Comparison of ENCODE assay signal across 8 mouse cellular contexts in genomic region chrX:53056627-53057026, GRCm38 (mm10).
DNase-seq lines count a peak whose midpoint lies in the region; ATAC-seq lines count a peak whose summit lies in the region.

No protein-coding gene starts in this region.

- no peaks in the 10 kb centered on the region for H3K27me3 ChIP-seq in embryonic facial prominence, embryonic 11.5 days (ENCODE audit: control insufficient read depth, insufficient read depth, low read length)
- peaks cover 41% of the 10 kb centered on the region for H3K27me3 ChIP-seq in limb, embryonic 10.5 days (ENCODE audit: low read depth, poor library complexity, severe bottlenecking)
- H3K27me3 ChIP-seq in stomach, embryonic 15.5 days (replicated peaks), result no peaks in the 10 kb centered on the region

- WGBS in embryonic facial prominence, embryonic 11.5 days, result 16% methylated on average over 26 of the region's 33 CpGs
- WGBS in limb, embryonic 10.5 days, result 15% methylated on average over 32 of the region's 33 CpGs
- 22% methylated on average over 30 of the region's 33 CpGs for WGBS in stomach, embryonic 15.5 days

- peak overlapping the region; percentile 54 for H3K4me3 ChIP-seq in embryonic facial prominence, embryonic 11.5 days (ENCODE audit: low read depth, low read length)
- H3K4me3 ChIP-seq in limb, embryonic 10.5 days, result peak overlapping the region; percentile 69
- peak overlapping the region; percentile 57 for H3K4me3 ChIP-seq in stomach, embryonic 15.5 days (replicated peaks)

- peak overlapping the region; percentile 26 for H3K4me2 ChIP-seq in embryonic facial prominence, embryonic 11.5 days (ENCODE audit: low read depth, low read length)
- H3K4me2 ChIP-seq in stomach, embryonic 15.5 days, result peak overlapping the region; percentile 57

- no peaks in the 10 kb centered on the region for H3K9me3 ChIP-seq in embryonic facial prominence, embryonic 11.5 days (replicated peaks; ENCODE audit: control insufficient read depth, low read length)
- no peaks in the 10 kb centered on the region for H3K9me3 ChIP-seq in limb, embryonic 10.5 days (replicated peaks)
- H3K9me3 ChIP-seq in stomach, embryonic 15.5 days, result no peaks in the 10 kb centered on the region

- ATAC-seq in embryonic facial prominence, embryonic 11.5 days (replicated peaks; ENCODE audit: insufficient number of reproducible peaks, low FRiP score, low TSS enrichment, low read depth), result no peak
- peak; percentile 49; the same call in 1 of the 2 replicates for ATAC-seq in megakaryocyte-erythroid progenitor cell, adult 5-6 weeks (replicated peaks; ENCODE audit: low FRiP score, low TSS enrichment, poor library complexity, severe bottlenecking)
- no peak for ATAC-seq in stomach, embryonic 15.5 days (ENCODE audit: insufficient read depth, low FRiP score, low read depth)

- H3K4me1 ChIP-seq in embryonic facial prominence, embryonic 11.5 days (ENCODE audit: control insufficient read depth, insufficient read depth, low read length), result no peaks in the 10 kb centered on the region
- H3K4me1 ChIP-seq in limb, embryonic 10.5 days, result peaks cover 30% of the 10 kb centered on the region
- peaks cover 6% of the 10 kb centered on the region; the same call in 1 of the 2 replicates for H3K4me1 ChIP-seq in stomach, embryonic 15.5 days

- peak overlapping the region; percentile 92 for H3K27ac ChIP-seq in embryonic facial prominence, embryonic 11.5 days (replicated peaks; ENCODE audit: low read depth, low read length)
- H3K27ac ChIP-seq in limb, embryonic 10.5 days, result peak overlapping the region; percentile 95
- peak overlapping the region; percentile 89 for H3K27ac ChIP-seq in stomach, embryonic 15.5 days

- DNase-seq in urinary bladder, postnatal 10 days (ENCODE audit: low spot score), result peak; percentile 10
- no peak for DNase-seq in urinary bladder, adult 2 months (ENCODE audit: low spot score)
- peak; percentile 73 for DNase-seq in embryonic facial prominence, embryonic 11.5 days (ENCODE audit: low spot score)
- DNase-seq in heart, postnatal 14 days, result peak; percentile 54 to 55
- DNase-seq in limb, embryonic 10.5 days (ENCODE audit: low spot score), result peak; percentile 59
- no peak for DNase-seq in cerebellum, adult 9-10 months

- H3K9ac ChIP-seq in embryonic facial prominence, embryonic 11.5 days (replicated peaks; ENCODE audit: low read length), result peak overlapping the region; percentile 71
- peak overlapping the region; percentile 45; the same call in 1 of the 2 replicates for H3K9ac ChIP-seq in stomach, embryonic 15.5 days

- no peaks in the 10 kb centered on the region; the same call in 1 of the 2 replicates for H3K36me3 ChIP-seq in embryonic facial prominence, embryonic 11.5 days (replicated peaks; ENCODE audit: control insufficient read depth, insufficient read depth, low read depth, low read length)
- peaks cover 14% of the 10 kb centered on the region for H3K36me3 ChIP-seq in limb, embryonic 10.5 days
- H3K36me3 ChIP-seq in stomach, embryonic 15.5 days, result no peaks in the 10 kb centered on the region

- intact Hi-C loops in heart, postnatal 14 days (cut with DNase I), result loop anchor here (5.0 kb wide), 3 partner anchors 34 to 156 kb away; no protein-coding TSS in a partner anchor

Comparison
In these comparisons a context has a peak if more than half of its experiments do, and no peak if none do; other contexts are left out.
1. DNase-seq: peak in urinary bladder, postnatal 10 days (single experiment), embryonic facial prominence, embryonic 11.5 days (single experiment), heart, postnatal 14 days (2 of 2) and limb, embryonic 10.5 days (single experiment); none in urinary bladder, adult 2 months (single experiment) and cerebellum, adult 9-10 months (single experiment).
2. Peak in every context shown above with its lines, with median percentiles within 50 percentile points of each other: H3K27ac ChIP-seq and H3K4me3 ChIP-seq.